Mouse (Mus musculus) G1E (cell line): ENCODE measurements at regions not wholly inside any gene's neighbourhood (a gene's known extent, or its start where the extent isn't known, plus 50 kb on each side); places are given as distances from the start of the nearest gene placed in this dataset.

Experiments used
- CTCF ChIP-seq: IDR thresholded peaks from 2 replicates; pipeline ENCODE4 v1.5.1; 2012; ENCODE audit warnings: low read depth, low read length, inconsistent platforms, mixed read lengths
- GATA1 ChIP-seq: IDR thresholded peaks from 2 replicates; pipeline ENCODE4 v1.6.1; 2012; ENCODE audit warnings: borderline replicate concordance, low read length, inconsistent platforms, mixed read lengths

GRCm38 (mm10) chr3:40470101-40470500 lies 61.0 kb upstream of the Intu start:
- TF ChIP-seq CTCF (no peak), GATA1 (no peak)
